In the genomic region with DNA sequence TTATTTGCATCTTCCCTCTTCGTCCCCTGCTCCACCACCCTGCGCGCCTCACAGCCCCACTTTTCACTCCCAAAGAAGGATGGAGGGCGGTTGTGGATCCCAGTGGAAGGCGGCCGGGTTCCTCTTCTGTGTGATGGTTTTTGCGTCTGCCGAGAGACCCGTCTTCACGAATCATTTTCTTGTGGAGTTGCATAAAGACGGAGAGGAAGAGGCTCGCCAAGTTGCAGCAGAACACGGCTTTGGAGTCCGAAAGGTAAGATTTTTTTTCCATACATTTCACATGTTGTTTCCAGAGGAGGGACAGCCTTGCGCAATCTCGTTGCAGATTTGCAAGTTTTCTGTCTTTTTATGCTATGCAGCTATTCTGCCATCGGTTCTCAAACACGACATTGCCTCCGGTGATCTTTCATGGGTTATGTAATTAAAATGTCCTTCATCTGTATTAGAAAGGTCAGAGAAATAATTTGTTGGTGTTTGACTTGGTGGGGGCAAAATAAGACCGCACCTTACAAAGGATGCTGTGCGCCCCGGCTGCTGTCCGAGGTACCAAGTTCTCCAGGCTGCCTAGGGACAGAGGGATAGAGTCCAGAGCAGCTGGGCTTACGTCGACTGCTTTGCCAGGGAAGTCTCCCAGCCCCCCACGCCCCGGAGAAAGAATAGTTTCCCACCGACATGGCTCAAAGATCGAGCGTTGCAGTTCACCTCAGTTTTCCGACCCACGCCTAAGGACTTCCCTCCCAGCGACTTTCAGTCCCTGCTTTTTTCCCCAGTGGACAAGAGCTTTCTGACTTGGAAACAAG, we compare ENCODE assay signal across 9 mouse cellular contexts. TPM values are rescaled to one million over a fixed set of nuclear protein-coding genes. Genes with fewer than 3 reads are reported as not detected.
DNase-seq lines count a peak whose midpoint lies in the region; ATAC-seq lines count a peak whose summit lies in the region.
"Had no signal": no experiment of that assay in that cellular context is flagged by ENCODE, and none has a peak within 500 bp of the region (broad histone marks: within the 10 kb centered on the region; RNA-seq: fewer than 3 reads in every experiment).

No protein-coding gene starts in this region.

- ATAC-seq in heart, embryonic 13.5 days (ENCODE audit: extremely low read depth, insufficient number of reproducible peaks, low FRiP score, low TSS enrichment): no peak
- ATAC-seq in hindbrain, embryonic 16.5 days: no peak
- no peak for ATAC-seq in midbrain, embryonic 11.5 days (ENCODE audit: low FRiP score)
- no peak for ATAC-seq in megakaryocyte progenitor cell, adult 5-6 weeks (replicated peaks; ENCODE audit: poor library complexity)
- ATAC-seq in megakaryocyte-erythroid progenitor cell, adult 5-6 weeks (replicated peaks; ENCODE audit: low FRiP score, low TSS enrichment, poor library complexity, severe bottlenecking): no peak

- DNase-seq in heart, adult 9 months (ENCODE audit: low spot score in 2 of 2): no peak
- DNase-seq in Muller cell, postnatal 12 days (ENCODE audit: inconsistent ontology term): peak; percentile 51
- peak; percentile 17 for DNase-seq in embryo, embryonic 11.5 days (ENCODE audit: low read depth, low spot score)
- DNase-seq in midbrain, embryonic 11.5 days (ENCODE audit: low spot score, missing footprints): peak; percentile 94

- WGBS in heart, embryonic 13.5 days: 1% methylated on average over 33 of the region's 33 CpGs
- WGBS in hindbrain, embryonic 16.5 days: under 1% methylated on average over 33 of the region's 33 CpGs
- under 1% methylated on average over 33 of the region's 33 CpGs for WGBS in midbrain, embryonic 11.5 days

- H3K27me3 ChIP-seq in heart, embryonic 13.5 days (replicated peaks): peaks cover 68% of the 10 kb centered on the region
- H3K27me3 ChIP-seq in hindbrain, embryonic 16.5 days (replicated peaks; ENCODE audit: control insufficient read depth, insufficient read depth, low read length): no peaks in the 10 kb centered on the region
- peaks cover 21% of the 10 kb centered on the region for H3K27me3 ChIP-seq in midbrain, embryonic 11.5 days (ENCODE audit: control insufficient read depth, insufficient read depth, low read length)

- H3K4me1 ChIP-seq in heart, embryonic 13.5 days: peaks cover 8% of the 10 kb centered on the region
- H3K4me1 ChIP-seq in hindbrain, embryonic 16.5 days (ENCODE audit: control insufficient read depth, insufficient read depth, low read depth, low read length): peaks cover 10% of the 10 kb centered on the region
- H3K4me1 ChIP-seq in midbrain, embryonic 11.5 days (ENCODE audit: control insufficient read depth, insufficient read depth, low read length): peaks cover 3% of the 10 kb centered on the region; the same call in 1 of the 2 replicates

- H3K36me3 ChIP-seq in heart, embryonic 13.5 days: no peaks in the 10 kb centered on the region
- H3K36me3 ChIP-seq in hindbrain, embryonic 16.5 days (ENCODE audit: control insufficient read depth, insufficient read depth, low read length): no peaks in the 10 kb centered on the region
- no peaks in the 10 kb centered on the region for H3K36me3 ChIP-seq in midbrain, embryonic 11.5 days (ENCODE audit: control insufficient read depth, insufficient read depth, low read length)

- H3K27ac ChIP-seq in heart, embryonic 13.5 days (replicated peaks): no peak overlapping the region
- H3K27ac ChIP-seq in hindbrain, embryonic 16.5 days (ENCODE audit: low read depth, low read length): no peak overlapping the region; the same call in 1 of the 2 replicates
- H3K27ac ChIP-seq in midbrain, embryonic 11.5 days (ENCODE audit: low read depth, low read length): no peak overlapping the region

- peak overlapping the region; percentile 58 for H3K4me3 ChIP-seq in heart, embryonic 13.5 days
- H3K4me3 ChIP-seq in hindbrain, embryonic 16.5 days (ENCODE audit: low read length): peak overlapping the region; percentile 66
- peak overlapping the region; percentile 47 for H3K4me3 ChIP-seq in midbrain, embryonic 11.5 days (ENCODE audit: low read depth, low read length)

- no peak overlapping the region for H3K9ac ChIP-seq in heart, embryonic 13.5 days
- peak overlapping the region; percentile 51 for H3K9ac ChIP-seq in hindbrain, embryonic 16.5 days (ENCODE audit: low read depth, low read length)
- H3K9ac ChIP-seq in midbrain, embryonic 11.5 days (ENCODE audit: low read length): peak overlapping the region; percentile 72

- peak overlapping the region; percentile 80 for H3K4me2 ChIP-seq in heart, embryonic 13.5 days
- peak overlapping the region; percentile 64 for H3K4me2 ChIP-seq in hindbrain, embryonic 16.5 days (ENCODE audit: low read length)
- H3K4me2 ChIP-seq in midbrain, embryonic 11.5 days: peak overlapping the region; percentile 77

- H3K9me3 ChIP-seq in heart, embryonic 13.5 days: no peaks in the 10 kb centered on the region
- no peaks in the 10 kb centered on the region for H3K9me3 ChIP-seq in hindbrain, embryonic 16.5 days (ENCODE audit: control insufficient read depth, low read length)
- no peaks in the 10 kb centered on the region for H3K9me3 ChIP-seq in midbrain, embryonic 11.5 days (ENCODE audit: control insufficient read depth, low read length)

RNA-seq across cellular contexts. Expression of a gene that starts 0.7 kb away (rescaled TPM):
- polyA plus RNA-seq in heart, embryonic 13.5 days (2015; fragmentation: Nextera tagmentation; extraction: Ambion mirVana): 0.03 and 0.05 TPM in 2 replicates
- polyA plus RNA-seq in hindbrain, embryonic 16.5 days (2015; fragmentation: Nextera tagmentation; extraction: Ambion mirVana): 23.4 and 25.1 TPM in 2 replicates
- polyA plus RNA-seq in midbrain, embryonic 11.5 days (2014; fragmentation: Nextera tagmentation; extraction: Ambion mirVana): 7.6 and 9.0 TPM in 2 replicates
- total RNA-seq in megakaryocyte progenitor cell, adult 5-6 weeks (2015): not detected in 2 replicates
- total RNA-seq in megakaryocyte progenitor cell, adult 5-6 weeks (2017): not detected in 2 replicates
- total RNA-seq in megakaryocyte-erythroid progenitor cell, adult 5-6 weeks (2014; fragmentation: Nextera tagmentation): not detected in 2 replicates
- total RNA-seq in megakaryocyte-erythroid progenitor cell, adult 5-6 weeks (2017): not detected in 2 replicates
- total RNA-seq: heart, postnatal 10 days had no signal

Comparison
In these comparisons a context has a peak if more than half of its experiments do, and no peak if none do; other contexts are left out.
1. DNase-seq: peak in Muller cell, postnatal 12 days (single experiment), embryo, embryonic 11.5 days (single experiment) and midbrain, embryonic 11.5 days (single experiment); none in heart, adult 9 months (0 of 2).
2. Peak in every context shown above with its lines, with median percentiles within 50 percentile points of each other: H3K4me2 ChIP-seq and H3K4me3 ChIP-seq.